Mouse (Mus musculus): ENCODE measurements around the gene Usp53.
"Not testable (repeated sequence)": the region's sequence is repeated elsewhere in the genome, so short reads cannot be mapped to it uniquely, and the experiment has no call there.

The Usp53 gene

DNA sequence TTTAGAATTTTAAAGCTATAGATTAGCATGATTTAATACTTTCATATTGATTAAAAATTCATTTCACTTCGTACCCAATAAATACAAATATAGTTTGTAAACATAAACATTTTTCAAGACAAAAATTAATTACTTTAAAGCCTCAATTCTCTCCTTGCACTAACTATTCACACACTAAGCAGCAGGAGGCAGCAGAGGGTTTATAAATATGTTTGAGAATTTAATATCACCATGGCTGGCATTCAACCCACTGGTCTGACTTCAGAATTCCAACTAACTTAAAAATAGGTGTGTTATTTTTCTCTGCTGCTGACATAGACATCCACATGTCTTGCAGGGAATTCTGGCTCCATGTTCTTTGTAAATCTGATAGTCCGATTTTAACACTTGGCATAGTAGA, 45.1 kb downstream of the Usp53 start:
- DNase-seq = no peak

DNA sequence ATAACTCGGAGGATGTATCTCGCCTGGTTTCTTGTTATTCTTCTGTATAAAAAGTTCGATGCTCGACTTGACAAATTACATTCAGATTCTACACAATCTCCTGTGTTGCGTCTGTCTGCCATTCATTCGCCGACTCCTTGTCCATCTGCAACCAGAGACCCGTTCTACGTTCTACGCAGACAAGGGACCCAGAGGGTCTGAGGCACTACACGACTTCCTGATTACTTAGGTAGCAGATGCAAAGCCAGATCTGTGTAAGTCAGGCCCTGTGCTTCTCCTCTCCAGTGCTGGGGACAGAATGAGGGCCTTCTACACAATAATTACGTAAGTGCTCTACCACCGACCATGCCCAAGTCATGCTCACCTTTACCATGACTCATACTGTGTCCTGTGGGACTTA, 47.1 kb downstream of the Usp53 start:
- DNase-seq = not testable (repeated sequence)

DNA sequence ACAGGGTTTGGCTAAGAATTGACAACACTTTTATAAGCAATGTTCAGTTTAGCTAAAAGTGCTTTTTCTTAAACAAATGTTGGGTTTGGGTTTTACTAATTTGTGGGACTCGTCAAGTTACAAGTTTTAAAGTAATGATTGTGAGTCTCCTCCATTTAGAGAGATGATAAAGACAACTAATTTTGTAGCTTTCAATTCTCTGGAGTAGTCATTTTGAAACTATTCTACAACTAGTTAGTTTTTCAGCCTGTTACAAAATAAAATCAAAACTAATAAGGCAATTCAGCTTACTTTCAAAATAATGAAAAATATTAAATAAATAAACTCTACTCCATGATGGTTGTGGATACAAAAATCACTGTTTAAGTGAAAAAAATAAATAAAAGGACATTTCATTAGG, 51.8 kb downstream of the Usp53 start:
- no peak for DNase-seq

DNA sequence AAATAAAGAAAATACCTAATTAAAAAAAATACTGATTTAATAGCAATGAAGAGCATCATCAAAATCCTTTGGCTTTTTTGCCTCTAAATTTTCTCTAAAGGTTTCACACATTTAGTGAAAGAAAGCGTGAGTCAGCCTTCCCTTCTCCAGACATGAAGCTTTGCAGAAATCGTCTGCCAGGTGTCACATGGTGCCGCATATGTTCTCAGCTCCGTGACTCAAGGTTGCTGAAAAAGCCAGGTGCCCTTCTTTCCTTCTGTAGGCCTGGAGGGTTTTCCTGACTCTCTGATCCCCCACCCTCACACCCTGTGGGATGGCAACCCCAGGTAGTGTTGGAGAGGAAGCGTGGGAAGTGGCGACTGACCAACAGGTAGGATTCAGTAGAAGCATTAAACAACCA, 54.6 kb downstream of the Usp53 start:
- DNase-seq = no peak

GRCm38 (mm10) chr3:122924009-122924914, 60.0 kb downstream of the Usp53 start, which contains the start of gene 1810037I17Rik:
1810037I17Rik (plus strand) TSS chr3:122924203.
- DNase-seq = peak; percentile 96

- DNase-seq = no peak
These were observed 61.2 kb downstream of the Usp53 start for GRCm38 (mm10) chr3:122923147-122923546.

DNA sequence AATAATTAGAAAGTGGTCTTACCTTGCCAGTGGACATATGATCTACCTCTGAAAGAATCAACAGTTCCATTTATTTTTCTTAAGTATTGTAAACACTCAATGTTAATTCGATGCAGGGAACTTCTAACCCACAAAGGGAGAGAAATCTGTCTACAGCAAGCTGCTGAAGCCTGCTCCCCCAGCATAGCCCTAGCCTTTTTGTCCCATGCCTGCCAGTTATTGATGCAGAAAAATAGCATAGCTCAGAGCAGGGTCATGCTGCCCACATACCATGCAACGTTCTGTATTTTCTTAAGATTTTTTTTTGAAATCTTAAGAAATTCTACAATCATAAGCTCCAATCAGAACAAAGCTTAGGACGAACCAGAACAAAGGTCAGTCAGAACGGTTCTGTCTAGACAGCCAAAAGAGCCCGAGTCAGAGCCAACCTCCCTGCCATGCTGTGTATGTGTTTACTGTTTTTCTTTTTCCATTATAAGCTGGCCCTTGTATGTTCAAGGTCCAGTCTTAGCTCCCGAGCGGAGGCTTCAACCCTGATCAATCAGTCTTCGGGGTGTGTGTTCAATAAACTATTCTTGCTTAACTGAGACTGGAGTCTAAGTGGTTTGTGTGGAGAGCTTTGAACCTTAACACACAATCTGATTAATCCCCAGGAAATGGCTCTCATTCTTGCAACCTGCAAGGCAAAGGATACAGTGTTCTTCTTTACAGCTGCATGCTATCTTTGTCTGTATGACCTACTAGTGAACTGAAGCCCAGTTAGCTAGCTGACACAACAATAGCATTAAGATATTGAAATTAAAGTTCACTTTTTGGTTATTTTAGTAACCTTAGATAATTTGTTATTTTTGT, 62.4 kb downstream of the Usp53 start:
- DNase-seq = no peak

GRCm38 (mm10) chr3:122920572-122921435, 63.5 kb downstream of the Usp53 start:
- no peak for DNase-seq

GRCm38 (mm10) chr3:122919260-122919659, 65.0 kb downstream of the Usp53 start, which contains the start of gene Gm10959:
Gm10959 (minus strand) TSS chr3:122919360.
- no peak for DNase-seq

- DNase-seq = no peak
These were observed 65.6 kb downstream of the Usp53 start for GRCm38 (mm10) chr3:122918672-122919071.

- DNase-seq = no peak
These were observed 68.1 kb downstream of the Usp53 start for GRCm38 (mm10) chr3:122916191-122916680.

- no peak for DNase-seq
These were observed 68.8 kb downstream of the Usp53 start for GRCm38 (mm10) chr3:122915493-122915892.

DNA sequence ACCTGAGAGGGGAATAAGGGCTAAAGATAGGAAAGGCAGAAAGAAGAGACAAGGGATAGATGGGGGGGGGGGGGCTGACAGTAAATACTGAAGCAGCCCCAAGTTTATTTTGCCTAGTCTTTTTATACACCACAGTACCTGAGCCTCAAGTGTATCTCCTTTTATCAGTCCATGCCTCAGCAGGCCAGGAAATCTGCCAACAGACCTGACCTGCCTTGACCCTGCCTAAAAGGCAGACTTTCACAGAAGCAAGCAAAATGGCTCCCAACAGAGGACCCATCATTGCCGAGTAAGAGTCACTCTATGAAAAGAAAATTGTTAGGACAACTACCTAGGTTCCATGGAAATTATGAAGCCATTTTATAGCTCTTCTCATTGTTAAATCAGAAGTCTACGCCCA, 76.5 kb downstream of the Usp53 start:
- no peak for DNase-seq

DNA sequence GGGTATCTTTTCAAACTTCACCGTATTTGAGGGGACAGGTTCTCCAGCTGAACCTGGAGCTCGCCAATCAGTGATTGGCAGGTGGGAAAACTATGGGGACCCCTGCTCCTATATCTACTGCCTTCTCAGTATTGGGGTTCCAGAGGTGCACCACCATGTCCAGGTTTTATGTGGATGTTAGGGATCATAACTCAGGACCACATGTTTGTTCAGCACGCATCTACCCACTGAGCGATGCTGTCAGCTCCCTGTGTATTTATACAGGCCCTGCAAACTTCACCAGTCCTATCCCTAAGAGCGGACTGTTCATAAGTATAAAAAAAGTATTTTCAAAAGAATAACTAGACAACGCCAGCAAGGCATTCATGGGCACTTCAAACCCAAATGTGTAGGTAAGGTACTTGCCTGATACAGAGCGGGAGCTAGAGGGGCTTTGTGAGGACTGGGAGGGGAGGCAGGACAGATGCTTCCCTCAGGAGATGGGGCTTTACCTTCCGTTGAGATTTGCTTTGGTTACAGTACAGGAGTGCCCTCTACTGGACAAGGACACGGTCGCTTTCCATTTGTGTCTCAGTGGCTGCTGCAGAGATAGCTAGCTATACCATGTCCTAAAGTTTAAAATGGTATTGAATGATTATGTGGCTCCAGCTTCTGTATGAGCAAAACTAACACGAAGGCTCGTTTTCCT, 80.4 kb downstream of the Usp53 start:
- DNase-seq = no peak

DNA sequence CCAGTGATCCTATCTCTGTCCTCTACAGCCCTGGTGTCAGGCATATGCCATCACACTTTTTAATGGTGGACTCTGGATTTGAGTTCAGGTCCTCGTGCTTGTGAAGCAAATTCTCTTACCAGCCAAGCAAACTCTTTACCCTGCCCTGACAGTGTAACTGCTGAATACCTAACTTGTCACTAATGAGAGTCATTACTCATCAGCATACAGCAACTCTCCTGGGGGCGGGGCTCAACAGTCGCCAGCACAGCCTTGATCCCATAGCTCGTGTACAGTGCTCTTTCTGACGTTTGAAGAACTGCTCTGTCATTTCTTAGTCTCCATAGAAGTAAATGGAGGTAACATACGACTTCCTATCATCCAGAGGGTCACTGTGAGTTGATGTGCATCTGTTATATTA, 86.1 kb downstream of the Usp53 start:
- no peak for DNase-seq

GRCm38 (mm10) chr3:122895189-122895731, 89.0 kb downstream of the Usp53 start:
- no peak for DNase-seq

- no peak for DNase-seq
These were observed 89.5 kb downstream of the Usp53 start, which contains the start of gene Fabp2 for GRCm38 (mm10) chr3:122894772-122895171. Fabp2 (plus strand) TSS chr3:122895072.

GRCm38 (mm10) chr3:122888371-122888819, 95.9 kb downstream of the Usp53 start:
- no peak for DNase-seq

GRCm38 (mm10) chr3:122887505-122888301, 96.6 kb downstream of the Usp53 start:
- no peak for DNase-seq
